Mouse (Mus musculus) monocyte, adult 59 days (primary cell): ENCODE results near the gene Slc19a3. TPM values are rescaled to one million over a fixed set of nuclear protein-coding genes. Genes with fewer than 3 reads are reported as not detected.

Experiments
- total RNA-seq, 2 experiments: library from RNA; stranded (reverse); gene quantifications; one replicate each; pipeline ENCODE4 v1.2.4; 2023

Slc19a3 gene
- not detected for total RNA-seq

GRCm38 (mm10) chr1:83038109-83038672 lies at the start of gene Slc19a3:
Gene Slc19a3 (minus strand): TSS chr1:83038448.

GRCm38 (mm10) chr1:83060643-83061042 lies 22.4 kb upstream of the Slc19a3 start, which contains the start of gene Krtap28-13:
Gene Krtap28-13 (plus strand): TSS chr1:83060930.

GRCm38 (mm10) chr1:83059278-83059677 lies 21.0 kb upstream of the Slc19a3 start, which contains the start of gene A030005K14Rik:
Gene A030005K14Rik (minus strand): TSS chr1:83059378.

GRCm38 (mm10) chr1:83044882-83045427 lies 6.7 kb upstream of the Slc19a3 start, which contains the start of gene Gm47969:
Gene Gm47969 (plus strand): TSS chr1:83044932.

GRCm38 (mm10) chr1:83042380-83042779 lies 4.1 kb upstream of the Slc19a3 start, which contains the start of gene Krtap28-10:
Gene Krtap28-10 (minus strand): TSS chr1:83042480.

DNA sequence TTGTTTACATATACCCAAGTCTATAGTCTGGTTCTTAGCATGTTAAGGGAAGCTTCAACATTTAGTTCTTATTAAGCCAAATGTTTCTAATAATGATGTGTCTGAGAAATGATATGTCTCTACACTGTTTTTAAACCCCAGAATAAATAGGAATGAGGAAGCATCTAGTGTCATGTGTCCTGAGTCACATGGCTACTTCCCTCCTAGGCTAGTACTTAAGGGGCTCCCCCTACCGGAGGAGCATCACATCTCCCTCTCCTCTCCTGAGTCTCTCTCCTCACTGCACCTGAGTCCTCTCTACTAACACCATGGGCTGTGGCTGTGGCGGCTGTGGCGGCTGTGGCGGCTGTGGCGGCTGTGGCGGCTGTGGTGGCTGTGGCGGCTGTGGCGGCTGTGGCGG lies 37.9 kb downstream of the Slc19a3 start, which contains the start of gene Gm47959:
Gene Gm47959, plus strand, starts transcription at position 243 of the 400 bp plus-strand sequence.

Other genes with a start within 250 kb of the Slc19a3 start
- gene Agfg1, start 199.0 kb downstream of the Slc19a3 start, total RNA-seq, result 10 to 100 TPM; 50.7 to 57.1 TPM
- gene A030005L19Rik, start 125.1 kb downstream of the Slc19a3 start, total RNA-seq, result under 1 TPM in 1 of 2 experiments, not detected in 1; 0.63 TPM
- gene A030014E15Rik, start 113.5 kb downstream of the Slc19a3 start, total RNA-seq, result not detected
- not detected for gene Gm6217, start 107.0 kb downstream of the Slc19a3 start, total RNA-seq
- gene A030003K21Rik, start 95.1 kb downstream of the Slc19a3 start, total RNA-seq, result not detected
- gene Gm7544, start 82.4 kb downstream of the Slc19a3 start, total RNA-seq, result not detected
- gene Gm47955, start 78.2 kb downstream of the Slc19a3 start, total RNA-seq, result not detected
- gene Gm47959, start 37.9 kb downstream of the Slc19a3 start, total RNA-seq, result not detected
- gene Krtap28-10, start 4.0 kb upstream of the Slc19a3 start, total RNA-seq, result not detected
- not detected for gene Gm47969, start 6.5 kb upstream of the Slc19a3 start, total RNA-seq
- gene A030005K14Rik, start 20.9 kb upstream of the Slc19a3 start, total RNA-seq, result not detected
- not detected for gene Krtap28-13, start 22.5 kb upstream of the Slc19a3 start, total RNA-seq
- gene Ccl20, start 78.3 kb upstream of the Slc19a3 start, total RNA-seq, result not detected
- not detected for gene Daw1, start 121.3 kb upstream of the Slc19a3 start, total RNA-seq